Mouse (Mus musculus): Measurements from ENCODE around the gene Vmn1r174. TPM values are rescaled to one million over a fixed set of nuclear protein-coding genes. Genes with fewer than 3 reads are reported as not detected.
"Not testable (repeated sequence)": the region's sequence is repeated elsewhere in the genome, so short reads cannot be mapped to it uniquely, and the experiment has no call there.

The Vmn1r174 gene
- not detected in 2 replicates for polyA plus RNA-seq (2014; fragmentation: Nextera tagmentation; extraction: Ambion mirVana)

DNA sequence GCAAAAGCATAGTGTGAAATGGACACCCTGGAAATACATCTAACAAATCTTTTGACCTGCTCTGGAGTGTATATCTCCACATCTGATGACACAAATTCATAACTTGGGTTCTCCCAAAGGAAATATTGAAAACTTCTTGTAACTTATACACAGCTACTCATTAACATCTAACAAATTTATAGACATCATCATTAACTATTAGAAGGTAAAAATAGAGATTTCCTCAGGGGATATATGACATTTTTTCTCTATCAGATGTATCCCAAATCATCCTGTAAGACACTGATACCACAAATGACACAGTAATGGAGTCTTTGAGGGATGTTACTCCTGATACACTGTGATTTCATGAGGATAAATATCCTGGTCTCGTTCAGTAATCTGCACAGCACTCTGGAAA is at the start of gene Vmn1r174:
Vmn1r174 (plus strand) TSS at position 301 of the 400 bp plus-strand sequence.
- H3K4me2 ChIP-seq (ENCODE audit: low read depth, low read length); H3K9ac ChIP-seq (ENCODE audit: low read depth, low read length); H3K9me3 ChIP-seq (ENCODE audit: control insufficient read depth, low read length); H3K4me3 ChIP-seq (ENCODE audit: low read depth, low read length); ATAC-seq (ENCODE audit: low read depth); H3K27ac ChIP-seq (replicated peaks; ENCODE audit: low read depth, low read length); H3K4me1 ChIP-seq (ENCODE audit: control insufficient read depth, insufficient read depth, low read length); H3K27me3 ChIP-seq (replicated peaks; ENCODE audit: control insufficient read depth, insufficient read depth, low read length); H3K36me3 ChIP-seq (ENCODE audit: control insufficient read depth, insufficient read depth, low read length); DNase-seq (ENCODE audit: low spot score): not testable (repeated sequence)
- 44% methylated on average over 1 of the region's 1 CpGs for WGBS

DNA sequence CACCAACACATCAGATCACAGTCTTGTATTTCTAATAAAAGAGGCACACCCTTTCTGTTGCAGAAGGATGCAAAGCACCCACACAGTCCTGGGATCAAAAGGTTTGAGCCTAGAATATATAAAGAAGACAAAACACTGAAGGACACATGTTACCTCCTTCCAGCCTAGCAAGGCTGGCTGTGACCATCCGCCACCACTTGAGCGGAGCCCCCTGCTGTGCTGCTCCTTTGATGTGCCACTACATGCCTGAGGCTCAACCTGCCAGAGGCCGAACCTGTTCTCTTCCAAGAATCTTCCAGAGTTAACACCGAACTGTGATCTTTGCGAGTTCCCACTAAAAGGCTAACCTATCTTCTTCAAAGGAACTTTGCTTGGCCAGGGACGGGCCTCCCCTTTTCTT is 32.5 kb downstream of the Vmn1r174 start:
- 82% methylated on average over 6 of the region's 6 CpGs for WGBS
- 0 out of 2 replicates have a peak, but pooled peaks cover 13% of the 10 kb centered on the region for H3K9me3 ChIP-seq (ENCODE audit: control insufficient read depth, low read length)
- H3K27ac ChIP-seq (replicated peaks; ENCODE audit: low read depth, low read length) = no peak overlapping the region
- ATAC-seq (ENCODE audit: low read depth) (no peak), DNase-seq (ENCODE audit: low spot score) (no peak)
- H3K4me1 ChIP-seq (ENCODE audit: control insufficient read depth, insufficient read depth, low read length) = no peaks in the 10 kb centered on the region
- H3K27me3 ChIP-seq (replicated peaks; ENCODE audit: control insufficient read depth, insufficient read depth, low read length) = no peaks in the 10 kb centered on the region
- H3K4me2 ChIP-seq (ENCODE audit: low read depth, low read length) = no peak overlapping the region
- no peaks in the 10 kb centered on the region for H3K36me3 ChIP-seq (ENCODE audit: control insufficient read depth, insufficient read depth, low read length)
- H3K9ac ChIP-seq (ENCODE audit: low read depth, low read length) = no peak overlapping the region
- no peak overlapping the region for H3K4me3 ChIP-seq (ENCODE audit: low read depth, low read length)

DNA sequence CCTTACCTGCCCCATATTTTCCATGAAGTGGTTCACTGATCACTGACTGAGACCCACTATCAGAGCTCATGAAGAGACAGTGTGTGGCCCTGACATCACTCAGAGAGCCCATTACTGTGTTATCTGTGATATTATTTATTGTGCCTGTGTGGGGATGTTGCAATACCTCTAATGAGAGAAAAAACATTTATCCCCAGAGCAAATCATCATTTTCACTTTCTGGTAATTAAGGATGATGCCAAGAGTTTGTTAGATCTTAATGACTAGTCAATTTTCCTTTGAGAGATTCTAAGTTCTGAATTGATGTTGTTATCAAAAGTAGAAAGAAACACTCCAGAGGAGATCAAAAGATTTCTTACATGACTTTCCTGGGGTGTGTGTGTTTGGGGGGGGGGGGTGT is 58.5 kb downstream of the Vmn1r174 start, which contains the start of gene Vmn1r175:
Vmn1r175 (minus strand) TSS at position 101 of the 400 bp plus-strand sequence.
- H3K27ac ChIP-seq (replicated peaks; ENCODE audit: low read depth, low read length); H3K4me3 ChIP-seq (ENCODE audit: low read depth, low read length); H3K9me3 ChIP-seq (ENCODE audit: control insufficient read depth, low read length); H3K36me3 ChIP-seq (ENCODE audit: control insufficient read depth, insufficient read depth, low read length); ATAC-seq (ENCODE audit: low read depth); H3K4me2 ChIP-seq (ENCODE audit: low read depth, low read length); H3K27me3 ChIP-seq (replicated peaks; ENCODE audit: control insufficient read depth, insufficient read depth, low read length); H3K9ac ChIP-seq (ENCODE audit: low read depth, low read length); H3K4me1 ChIP-seq (ENCODE audit: control insufficient read depth, insufficient read depth, low read length); DNase-seq (ENCODE audit: low spot score): not testable (repeated sequence)

Other genes with a start within 250 kb of the Vmn1r174 start
- gene Vmn1r167, start 245.1 kb upstream of the Vmn1r174 start, polyA plus RNA-seq (2014; fragmentation: Nextera tagmentation; extraction: Ambion mirVana) = not detected in 2 replicates
- gene Vmn1r168, start 212.5 kb upstream of the Vmn1r174 start, polyA plus RNA-seq (2014; fragmentation: Nextera tagmentation; extraction: Ambion mirVana) = not detected in 2 replicates
- gene Vmn1r169, start 176.7 kb upstream of the Vmn1r174 start, polyA plus RNA-seq (2014; fragmentation: Nextera tagmentation; extraction: Ambion mirVana) = not detected in 2 replicates
- not detected in 2 replicates for gene Vmn1r170, start 146.1 kb upstream of the Vmn1r174 start, polyA plus RNA-seq (2014; fragmentation: Nextera tagmentation; extraction: Ambion mirVana)
- gene Vmn1r171, start 121.5 kb upstream of the Vmn1r174 start, polyA plus RNA-seq (2014; fragmentation: Nextera tagmentation; extraction: Ambion mirVana) = not detected in 2 replicates
- gene Vmn1r172, start 94.0 kb upstream of the Vmn1r174 start, polyA plus RNA-seq (2014; fragmentation: Nextera tagmentation; extraction: Ambion mirVana) = not detected in 2 replicates
- not detected in 2 replicates for gene Vmn1r173, start 51.6 kb upstream of the Vmn1r174 start, polyA plus RNA-seq (2014; fragmentation: Nextera tagmentation; extraction: Ambion mirVana)
- gene Vmn1r175, start 58.4 kb downstream of the Vmn1r174 start, polyA plus RNA-seq (2014; fragmentation: Nextera tagmentation; extraction: Ambion mirVana) = not detected in 2 replicates
- gene Vmn1r176, start 85.1 kb downstream of the Vmn1r174 start, polyA plus RNA-seq (2014; fragmentation: Nextera tagmentation; extraction: Ambion mirVana) = not detected in 2 replicates
- gene Vmn1r177, start 114.2 kb downstream of the Vmn1r174 start, polyA plus RNA-seq (2014; fragmentation: Nextera tagmentation; extraction: Ambion mirVana) = not detected in 2 replicates
- not detected in 2 replicates for gene Vmn1r178, start 139.7 kb downstream of the Vmn1r174 start, polyA plus RNA-seq (2014; fragmentation: Nextera tagmentation; extraction: Ambion mirVana)
- not detected in 2 replicates for gene Vmn1r179, start 174.7 kb downstream of the Vmn1r174 start, polyA plus RNA-seq (2014; fragmentation: Nextera tagmentation; extraction: Ambion mirVana)
- not detected in 2 replicates for gene Vmn1r180, start 198.4 kb downstream of the Vmn1r174 start, polyA plus RNA-seq (2014; fragmentation: Nextera tagmentation; extraction: Ambion mirVana)
- not detected in 2 replicates for gene Vmn1r181, start 222.3 kb downstream of the Vmn1r174 start, polyA plus RNA-seq (2014; fragmentation: Nextera tagmentation; extraction: Ambion mirVana)
- not detected in 2 replicates for gene V1rd19, start 249.4 kb downstream of the Vmn1r174 start, polyA plus RNA-seq (2014; fragmentation: Nextera tagmentation; extraction: Ambion mirVana)